Comparison of ENCODE assay signal across 8 mouse cellular contexts in the genomic region with DNA sequence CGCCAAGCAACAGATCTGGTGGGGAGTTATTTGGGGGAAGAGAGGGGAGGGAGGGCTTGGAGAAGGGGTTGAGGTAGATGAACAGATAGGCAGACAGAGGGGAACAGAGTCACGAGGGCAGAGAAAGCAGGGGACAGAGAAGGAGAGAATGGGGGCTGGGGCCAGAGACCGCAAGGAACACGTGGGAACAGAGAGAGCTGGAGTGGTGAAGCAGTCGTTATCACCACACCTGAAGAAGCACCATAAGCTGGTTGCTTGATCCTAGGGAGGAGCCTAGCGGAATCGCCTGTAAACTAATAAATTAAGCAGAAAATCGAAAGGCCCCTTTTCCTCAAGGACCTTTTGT. TPM values are rescaled to one million over a fixed set of nuclear protein-coding genes. Genes with fewer than 3 reads are reported as not detected.
A peak's percentile ranks its signal among the peaks of the same experiment; 100 is the strongest.
DNase-seq lines count a peak whose midpoint lies in the region; ATAC-seq and TF ChIP-seq lines count a peak whose summit lies in the region.

No protein-coding gene starts in this region.

- H3K4me2 ChIP-seq in forebrain, embryonic 12.5 days, result peak overlapping the region; percentile 90
- H3K4me2 ChIP-seq in liver, embryonic 12.5 days, result peak overlapping the region; percentile 79
- H3K4me2 ChIP-seq in stomach, embryonic 15.5 days, result peak overlapping the region; percentile 73

- no peak for DNase-seq in spleen, adult 2 months (ENCODE audit: low read depth in 1 of 2, low spot score in 2 of 2)
- no peak for DNase-seq in spleen, postnatal 36 days (ENCODE audit: low spot score in 2 of 2)
- no peak for DNase-seq in left cerebral cortex, postnatal 36 days (ENCODE audit: low spot score in 2 of 2)
- no peak for DNase-seq in adrenal gland, postnatal 36 days
- DNase-seq in adrenal gland, postnatal 14 days, result no peak

- H3K27ac ChIP-seq in spleen, adult 2 months (ENCODE audit: insufficient read depth, low read length), result peak overlapping the region; percentile 97
- peak overlapping the region; percentile 96 for H3K27ac ChIP-seq in forebrain, embryonic 12.5 days
- H3K27ac ChIP-seq in liver, embryonic 12.5 days, result peak overlapping the region; percentile 99
- H3K27ac ChIP-seq in stomach, embryonic 15.5 days, result peak overlapping the region; percentile 100

- WGBS in spleen, adult 2 months, result 3% methylated on average over 8 of the region's 8 CpGs
- 7% methylated on average over 8 of the region's 8 CpGs for WGBS in forebrain, embryonic 12.5 days
- WGBS in liver, embryonic 12.5 days (ENCODE audit: insufficient replicate concordance), result 4% methylated on average over 8 of the region's 8 CpGs
- WGBS in stomach, embryonic 15.5 days, result 3% methylated on average over 8 of the region's 8 CpGs

- ATAC-seq in forebrain, embryonic 12.5 days (ENCODE audit: low FRiP score), result peak; percentile 55
- ATAC-seq in liver, embryonic 12.5 days, result peak; percentile 25
- ATAC-seq in stomach, embryonic 15.5 days (ENCODE audit: insufficient read depth, low FRiP score, low read depth), result peak; percentile 11; the same call in 1 of the 2 replicates

- H3K36me3 ChIP-seq in spleen, adult 2 months (ENCODE audit: control insufficient read depth, insufficient read depth, low read length), result peaks cover 2% of the 10 kb centered on the region; the same call in 1 of the 2 replicates
- H3K36me3 ChIP-seq in forebrain, embryonic 12.5 days (replicated peaks), result peaks cover 4% of the 10 kb centered on the region; the same call in 1 of the 2 replicates
- no peaks in the 10 kb centered on the region for H3K36me3 ChIP-seq in liver, embryonic 12.5 days
- no peaks in the 10 kb centered on the region for H3K36me3 ChIP-seq in stomach, embryonic 15.5 days

- H3K27me3 ChIP-seq in spleen, adult 2 months (ENCODE audit: control insufficient read depth, insufficient read depth, low read length), result no peaks in the 10 kb centered on the region
- H3K27me3 ChIP-seq in forebrain, embryonic 12.5 days, result no peaks in the 10 kb centered on the region
- no peaks in the 10 kb centered on the region for H3K27me3 ChIP-seq in liver, embryonic 12.5 days (replicated peaks)
- H3K27me3 ChIP-seq in stomach, embryonic 15.5 days (replicated peaks), result no peaks in the 10 kb centered on the region

- H3K4me1 ChIP-seq in spleen, adult 2 months (ENCODE audit: control insufficient read depth, insufficient read depth, insufficient read length), result peaks cover 2% of the 10 kb centered on the region
- H3K4me1 ChIP-seq in forebrain, embryonic 12.5 days, result peaks cover 9% of the 10 kb centered on the region
- H3K4me1 ChIP-seq in liver, embryonic 12.5 days, result peaks cover 33% of the 10 kb centered on the region
- no peaks in the 10 kb centered on the region for H3K4me1 ChIP-seq in stomach, embryonic 15.5 days

- TF ChIP-seq POLR2A in spleen, adult 2 months (IDR thresholded peaks at IDR 0.05; ENCODE audit: low read depth, low read length), result no peak

- H3K9me3 ChIP-seq in forebrain, embryonic 12.5 days, result no peaks in the 10 kb centered on the region
- H3K9me3 ChIP-seq in liver, embryonic 12.5 days (replicated peaks), result peaks cover 3% of the 10 kb centered on the region; the same call in 1 of the 2 replicates
- no peaks in the 10 kb centered on the region for H3K9me3 ChIP-seq in stomach, embryonic 15.5 days

- intact Hi-C loops in left cerebral cortex, postnatal 36 days (cut with DNase I), result no loop called here

- H3K9ac ChIP-seq in forebrain, embryonic 12.5 days, result peak overlapping the region; percentile 41
- H3K9ac ChIP-seq in liver, embryonic 12.5 days, result peak overlapping the region; percentile 69
- H3K9ac ChIP-seq in stomach, embryonic 15.5 days, result peak overlapping the region; percentile 41; the same call in 1 of the 2 replicates

- TF ChIP-seq CTCF in spleen, adult 2 months (IDR thresholded peaks at IDR 0.05; ENCODE audit: extremely low read depth, insufficient read depth, insufficient read length, insufficient replicate concordance), result no peak

- H3K4me3 ChIP-seq in spleen, adult 2 months (ENCODE audit: extremely low read depth, insufficient read depth, insufficient read length), result peak overlapping the region; percentile 74; the same call in 1 of the 2 replicates
- H3K4me3 ChIP-seq in forebrain, embryonic 12.5 days (replicated peaks), result peak overlapping the region; percentile 57
- H3K4me3 ChIP-seq in liver, embryonic 12.5 days, result peak overlapping the region; percentile 55
- peak overlapping the region; percentile 54 for H3K4me3 ChIP-seq in stomach, embryonic 15.5 days (replicated peaks)

RNA-seq across cellular contexts. Expression of a gene that starts 0.4 kb away (rescaled TPM):
- 17.6 and 18.8 TPM in 2 replicates for polyA plus RNA-seq in spleen, adult 2 months (2012; rRNA removed)
- 50.9 and 58.5 TPM in 2 replicates for polyA plus RNA-seq in forebrain, embryonic 12.5 days (2016; fragmentation: Nextera tagmentation; extraction: Ambion mirVana)
- polyA plus RNA-seq in liver, embryonic 12.5 days (2016; fragmentation: Nextera tagmentation; extraction: Ambion mirVana), result 11.8 and 12.4 TPM in 2 replicates
- 37.6 and 39.6 TPM in 2 replicates for polyA plus RNA-seq in stomach, embryonic 15.5 days (2015; fragmentation: Nextera tagmentation; extraction: Ambion mirVana)
- 1 to 10 TPM; 6.0 to 6.5 TPM for total RNA-seq in left cerebral cortex, postnatal 36 days (2021)
- 10 to 100 TPM; 24.0 to 31.6 TPM for total RNA-seq in adrenal gland, postnatal 36 days (2021)
- total RNA-seq in adrenal gland, postnatal 14 days (2021), result 22.9 and 26.6 TPM in 2 replicates

RNA-seq across cellular contexts. Expression of a gene that starts 27.6 kb away (rescaled TPM):
- polyA plus RNA-seq in spleen, adult 2 months (2012; rRNA removed), result not detected in 2 replicates
- polyA plus RNA-seq in forebrain, embryonic 12.5 days (2016; fragmentation: Nextera tagmentation; extraction: Ambion mirVana), result not detected in 2 replicates
- not detected in 2 replicates for polyA plus RNA-seq in liver, embryonic 12.5 days (2016; fragmentation: Nextera tagmentation; extraction: Ambion mirVana)
- polyA plus RNA-seq in stomach, embryonic 15.5 days (2015; fragmentation: Nextera tagmentation; extraction: Ambion mirVana), result not detected in 2 replicates
- total RNA-seq in left cerebral cortex, postnatal 36 days (2021), result not detected
- not detected for total RNA-seq in adrenal gland, postnatal 36 days (2021)
- not detected in 2 replicates for total RNA-seq in adrenal gland, postnatal 14 days (2021)

RNA-seq across cellular contexts. Expression of a gene that starts 38.7 kb away (rescaled TPM):
- polyA plus RNA-seq in spleen, adult 2 months (2012; rRNA removed), result 9.1 and 11.5 TPM in 2 replicates
- polyA plus RNA-seq in forebrain, embryonic 12.5 days (2016; fragmentation: Nextera tagmentation; extraction: Ambion mirVana), result 16.2 and 24.1 TPM in 2 replicates
- 1.0 and 1.3 TPM in 2 replicates for polyA plus RNA-seq in liver, embryonic 12.5 days (2016; fragmentation: Nextera tagmentation; extraction: Ambion mirVana)
- polyA plus RNA-seq in stomach, embryonic 15.5 days (2015; fragmentation: Nextera tagmentation; extraction: Ambion mirVana), result 7.6 and 7.7 TPM in 2 replicates
- total RNA-seq in left cerebral cortex, postnatal 36 days (2021), result 10 to 100 TPM; 18.3 to 38.8 TPM
- total RNA-seq in adrenal gland, postnatal 36 days (2021), result 10 to 100 TPM; 11.4 to 12.5 TPM
- total RNA-seq in adrenal gland, postnatal 14 days (2021), result 12.6 and 15.6 TPM in 2 replicates

RNA-seq across cellular contexts. Expression of a gene that starts 44.6 kb away (rescaled TPM):
- 28.1 and 33.1 TPM in 2 replicates for polyA plus RNA-seq in spleen, adult 2 months (2012; rRNA removed)
- 1.8 and 3.0 TPM in 2 replicates for polyA plus RNA-seq in forebrain, embryonic 12.5 days (2016; fragmentation: Nextera tagmentation; extraction: Ambion mirVana)
- polyA plus RNA-seq in liver, embryonic 12.5 days (2016; fragmentation: Nextera tagmentation; extraction: Ambion mirVana), result 5.0 and 5.3 TPM in 2 replicates
- 9.8 and 10.1 TPM in 2 replicates for polyA plus RNA-seq in stomach, embryonic 15.5 days (2015; fragmentation: Nextera tagmentation; extraction: Ambion mirVana)
- 1 to 10 TPM; 1.2 to 1.6 TPM for total RNA-seq in left cerebral cortex, postnatal 36 days (2021)
- 10 to 100 TPM; 10.9 to 11.1 TPM for total RNA-seq in adrenal gland, postnatal 36 days (2021)
- 9.6 and 11.0 TPM in 2 replicates for total RNA-seq in adrenal gland, postnatal 14 days (2021)
